Mouse (Mus musculus): ENCODE results near the gene Fig4. TPM values are rescaled to one million over a fixed set of nuclear protein-coding genes. Genes with fewer than 3 reads are reported as not detected.
A peak's percentile ranks its signal among the peaks of the same experiment; 100 is the strongest.

Fig4 gene
- 11.9 TPM for polyA plus RNA-seq (2012; fragmentation: generic; extraction: Trizol)

DNA sequence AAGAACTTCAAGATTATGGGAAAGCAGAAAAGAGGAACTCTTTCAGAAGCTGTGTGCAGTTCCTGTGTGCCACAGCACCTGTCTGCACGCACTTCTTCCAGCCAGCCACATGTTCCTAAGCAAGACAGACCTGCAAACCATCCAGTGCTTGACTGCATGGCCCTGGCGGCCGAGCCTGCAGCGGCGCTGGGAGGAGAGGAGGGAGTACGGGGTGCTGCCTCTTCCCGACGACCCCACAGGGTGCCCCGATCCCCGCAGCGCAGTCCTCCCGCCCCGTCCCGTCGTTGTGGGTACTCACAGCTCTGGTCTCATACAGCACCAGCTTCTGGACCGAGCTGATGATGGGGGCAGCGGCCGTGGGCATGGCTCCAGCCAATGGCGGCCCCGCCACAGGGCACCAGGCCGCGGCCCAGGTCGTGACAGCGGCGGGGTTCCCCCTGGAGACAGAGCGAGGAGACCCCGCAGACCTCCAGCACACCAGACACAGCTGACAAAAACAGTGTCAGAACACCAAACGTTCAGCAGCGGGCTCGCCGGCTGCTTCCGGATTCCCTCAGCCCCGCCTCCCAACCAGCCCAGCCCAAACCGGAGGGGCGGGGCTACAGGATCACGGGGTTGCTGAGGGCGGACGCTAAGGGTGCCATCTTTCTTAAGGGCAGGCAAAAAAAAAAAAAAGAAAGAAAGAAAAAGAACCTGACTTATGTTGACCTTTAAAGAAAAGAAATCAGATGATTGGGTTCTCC is at the start of gene Fig4:
Gene Fig4, minus strand, starts transcription at position 572 of the 743 bp plus-strand sequence.
- Histone ChIP-seq H3K4me2 (ENCODE audit: low read depth) (peak within 1 kb of the TSS; percentile 100), H3K36me3 (ENCODE audit: control insufficient read depth, insufficient read depth) (no peaks in the 10 kb centered on the region), H3K4me3 (peak within 1 kb of the TSS; percentile 33), H3K79me2 (ENCODE audit: control insufficient read depth, insufficient read depth) (no peaks in the 10 kb centered on the region), H3ac (ENCODE audit: control insufficient read depth, insufficient read length) (peak within 1 kb of the TSS; percentile 50), H3K27me3 (ENCODE audit: control insufficient read depth, insufficient read depth, insufficient read length) (no peaks in the 10 kb centered on the region)
- no peak for TF ChIP-seq E2F4 (IDR thresholded peaks at IDR 0.05; ENCODE audit: insufficient read depth)
- peak; percentile 96 for TF ChIP-seq USF1 (IDR thresholded peaks at IDR 0.05; ENCODE audit: low read depth)
- peak; percentile 76 for TF ChIP-seq POLR2AphosphoS2 (IDR thresholded peaks at IDR 0.05; ENCODE audit: insufficient read length, low read depth)
- peak; percentile 80 for TF ChIP-seq POLR2A (IDR thresholded peaks at IDR 0.05; ENCODE audit: insufficient read length, low read depth)
- TF ChIP-seq TCF3 (IDR thresholded peaks at IDR 0.05; ENCODE audit: insufficient read length, low read depth): no peak
- peak; percentile 25 for TF ChIP-seq SRF (IDR thresholded peaks at IDR 0.05; ENCODE audit: control insufficient read depth, insufficient read length, low read depth)

DNA sequence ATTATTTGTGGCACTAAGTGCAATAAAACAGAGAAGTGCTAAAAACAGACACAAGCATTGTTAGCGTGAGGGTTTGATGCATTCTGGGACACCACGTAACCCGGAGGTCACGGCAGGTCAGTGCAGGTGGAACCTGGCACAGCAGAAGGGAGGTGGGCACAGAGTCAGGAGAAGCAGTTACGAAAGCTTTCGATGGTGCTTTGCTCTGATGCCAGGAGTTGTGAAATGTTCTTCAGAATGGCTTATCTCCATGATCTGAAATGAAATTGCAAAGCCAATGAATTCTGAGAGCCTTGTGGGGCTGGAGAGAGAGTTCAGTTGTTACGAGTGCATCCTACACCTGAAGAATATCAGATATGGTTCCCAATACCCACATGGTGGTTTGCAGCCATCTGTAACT is 38.3 kb upstream of the Fig4 start:
- no peaks in the 10 kb centered on the region for H3K36me3 ChIP-seq (ENCODE audit: control insufficient read depth, insufficient read depth)
- no peak for TF ChIP-seq USF1 (IDR thresholded peaks at IDR 0.05; ENCODE audit: low read depth)
- TF ChIP-seq POLR2AphosphoS2 (IDR thresholded peaks at IDR 0.05; ENCODE audit: insufficient read length, low read depth): no peak
- TF ChIP-seq MAX (IDR thresholded peaks at IDR 0.05; ENCODE audit: low read depth): no peak
- TF ChIP-seq TCF12 (IDR thresholded peaks at IDR 0.05; ENCODE audit: insufficient read depth, poor library complexity, severe bottlenecking): no peak
- no peak for TF ChIP-seq POLR2A (IDR thresholded peaks at IDR 0.05; ENCODE audit: insufficient read length, low read depth)
- TF ChIP-seq SRF (IDR thresholded peaks at IDR 0.05; ENCODE audit: control insufficient read depth, insufficient read length, low read depth): no peak
- no peak for TF ChIP-seq CEBPB (IDR thresholded peaks at IDR 0.05; ENCODE audit: insufficient read depth, poor library complexity, severe bottlenecking)

DNA sequence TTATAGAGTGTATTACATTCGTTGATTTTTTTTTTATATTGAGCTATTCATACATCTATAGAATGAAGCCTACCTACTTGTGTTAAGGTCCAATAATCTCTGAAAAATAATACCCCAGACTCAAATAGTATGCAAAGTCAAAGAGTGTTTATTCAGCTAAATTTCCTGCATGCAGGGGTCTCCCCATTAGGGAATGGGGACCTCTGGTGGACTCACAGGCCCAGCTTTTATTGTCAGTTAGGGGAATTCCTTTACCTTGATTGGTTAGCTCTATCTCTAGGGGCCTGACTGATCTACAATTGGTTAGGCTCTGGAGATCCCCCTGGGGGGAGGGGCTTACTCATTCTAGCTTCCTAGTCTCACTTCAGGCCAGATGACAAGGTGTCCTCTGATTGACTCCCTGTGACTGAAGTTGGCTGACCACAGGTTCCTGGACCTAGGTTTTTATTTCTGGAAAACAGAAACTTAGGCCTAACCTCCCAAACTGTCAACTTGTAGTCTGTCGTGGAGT is 29.5 kb upstream of the Fig4 start:
- H3K4me2 ChIP-seq (ENCODE audit: low read depth): no peak overlapping the region
- no peak for TF ChIP-seq REST (IDR thresholded peaks at IDR 0.05; ENCODE audit: insufficient read depth, insufficient read length)
- no peak for TF ChIP-seq TCF3 (IDR thresholded peaks at IDR 0.05; ENCODE audit: insufficient read length, low read depth)
- TF ChIP-seq CEBPB (IDR thresholded peaks at IDR 0.05; ENCODE audit: insufficient read depth, poor library complexity, severe bottlenecking): no peak
- TF ChIP-seq MYOG (IDR thresholded peaks at IDR 0.05; ENCODE audit: control insufficient read depth in 1 of 3, insufficient read depth in 1 of 3, insufficient read length in 2 of 3, low read depth in 2 of 3): no peak
- TF ChIP-seq MAX (IDR thresholded peaks at IDR 0.05; ENCODE audit: low read depth): no peak
- TF ChIP-seq E2F4 (IDR thresholded peaks at IDR 0.05; ENCODE audit: insufficient read depth): no peak
- no peak for TF ChIP-seq SRF (IDR thresholded peaks at IDR 0.05; ENCODE audit: control insufficient read depth, insufficient read length, low read depth)

More for the DNA sequence above, 38.3 kb upstream of the Fig4 start:
- H3K27me3 ChIP-seq (ENCODE audit: control insufficient read depth, insufficient read depth, insufficient read length): no peaks in the 10 kb centered on the region
- no peaks in the 10 kb centered on the region for H3K79me2 ChIP-seq (ENCODE audit: control insufficient read depth, insufficient read depth)
- no peak overlapping the region for H3K4me3 ChIP-seq
- H3K4me2 ChIP-seq (ENCODE audit: low read depth): no peak overlapping the region
- H3ac ChIP-seq (ENCODE audit: control insufficient read depth, insufficient read length): no peak overlapping the region

DNA sequence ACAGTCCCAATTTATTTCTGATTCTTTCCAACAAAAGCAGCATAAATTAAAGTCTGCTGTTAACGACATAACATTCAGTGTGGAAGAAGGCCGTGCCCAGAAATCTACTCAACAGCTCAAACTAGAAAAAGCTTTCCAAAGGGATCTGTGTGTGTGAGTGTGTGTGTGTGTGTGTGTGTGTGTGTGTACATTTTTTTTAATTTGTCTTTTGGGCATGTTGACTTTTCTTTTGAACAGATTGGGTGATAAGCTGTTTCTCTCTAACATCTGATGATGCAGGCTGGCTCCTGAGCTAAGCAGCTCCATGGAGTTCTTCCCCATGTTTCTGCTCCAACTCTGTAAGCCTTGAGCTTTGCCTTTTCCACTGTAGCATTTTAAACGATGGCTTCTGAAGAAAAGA is 12.8 kb upstream of the Fig4 start:
- Histone ChIP-seq H3K4me3 (no peak overlapping the region), H3ac (ENCODE audit: control insufficient read depth, insufficient read length) (no peak overlapping the region), H3K79me2 (ENCODE audit: control insufficient read depth, insufficient read depth) (no peaks in the 10 kb centered on the region), H3K36me3 (ENCODE audit: control insufficient read depth, insufficient read depth) (no peaks in the 10 kb centered on the region), H3K27me3 (ENCODE audit: control insufficient read depth, insufficient read depth, insufficient read length) (no peaks in the 10 kb centered on the region), H3K4me2 (ENCODE audit: low read depth) (no peak overlapping the region)
- TF ChIP-seq TCF12 (IDR thresholded peaks at IDR 0.05; ENCODE audit: insufficient read depth, poor library complexity, severe bottlenecking) (no peak), USF1 (IDR thresholded peaks at IDR 0.05; ENCODE audit: low read depth) (no peak)

More for the DNA sequence above, 29.5 kb upstream of the Fig4 start:
- Histone ChIP-seq H3K4me3 (no peak overlapping the region), H3K36me3 (ENCODE audit: control insufficient read depth, insufficient read depth) (no peaks in the 10 kb centered on the region), H3ac (ENCODE audit: control insufficient read depth, insufficient read length) (no peak overlapping the region), H3K79me2 (ENCODE audit: control insufficient read depth, insufficient read depth) (no peaks in the 10 kb centered on the region), H3K27me3 (ENCODE audit: control insufficient read depth, insufficient read depth, insufficient read length) (no peaks in the 10 kb centered on the region)

DNA sequence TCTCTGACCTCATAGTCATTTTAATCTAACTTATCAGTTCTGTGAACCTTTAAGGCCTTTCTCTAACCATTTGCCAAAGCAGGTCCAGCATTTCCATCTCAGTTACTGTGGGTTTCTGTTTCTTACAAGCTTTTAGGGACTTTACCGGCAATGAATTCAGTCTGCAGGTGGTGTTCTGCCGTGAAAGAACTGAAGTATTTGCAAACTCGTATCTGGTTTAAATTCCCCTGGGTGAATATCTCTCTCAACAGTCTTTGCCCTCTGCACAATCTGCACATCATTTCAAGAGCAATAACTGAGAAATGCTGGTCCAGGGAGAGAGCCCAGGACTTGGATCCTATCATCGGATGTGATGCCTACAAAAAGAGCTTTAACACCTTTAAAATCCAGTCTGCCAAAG is 5.1 kb upstream of the Fig4 start:
- H3K36me3 ChIP-seq (ENCODE audit: control insufficient read depth, insufficient read depth): no peaks in the 10 kb centered on the region
- H3K4me3 ChIP-seq: no peak overlapping the region
- H3K27me3 ChIP-seq (ENCODE audit: control insufficient read depth, insufficient read depth, insufficient read length): no peaks in the 10 kb centered on the region
- H3K79me2 ChIP-seq (ENCODE audit: control insufficient read depth, insufficient read depth): no peaks in the 10 kb centered on the region
- TF ChIP-seq CEBPB (IDR thresholded peaks at IDR 0.05; ENCODE audit: insufficient read depth, poor library complexity, severe bottlenecking): no peak
- no peak for TF ChIP-seq MAX (IDR thresholded peaks at IDR 0.05; ENCODE audit: low read depth)
- TF ChIP-seq MYOG (IDR thresholded peaks at IDR 0.05; ENCODE audit: control insufficient read depth in 1 of 3, insufficient read depth in 1 of 3, insufficient read length in 2 of 3, low read depth in 2 of 3): no peak
- no peak for TF ChIP-seq TCF12 (IDR thresholded peaks at IDR 0.05; ENCODE audit: insufficient read depth, poor library complexity, severe bottlenecking)
- no peak for TF ChIP-seq POLR2A (IDR thresholded peaks at IDR 0.05; ENCODE audit: insufficient read length, low read depth)
- no peak for TF ChIP-seq MYOD1 (IDR thresholded peaks at IDR 0.05; ENCODE audit: control insufficient read depth in 1 of 3, insufficient read length in 2 of 3, low read depth in 2 of 3)
- no peak for TF ChIP-seq POLR2AphosphoS2 (IDR thresholded peaks at IDR 0.05; ENCODE audit: insufficient read length, low read depth)
- TF ChIP-seq TCF3 (IDR thresholded peaks at IDR 0.05; ENCODE audit: insufficient read length, low read depth): no peak
- no peak for TF ChIP-seq SRF (IDR thresholded peaks at IDR 0.05; ENCODE audit: control insufficient read depth, insufficient read length, low read depth)
- no peak for TF ChIP-seq REST (IDR thresholded peaks at IDR 0.05; ENCODE audit: insufficient read depth, insufficient read length)
- TF ChIP-seq E2F4 (IDR thresholded peaks at IDR 0.05; ENCODE audit: insufficient read depth): no peak
- no peak for TF ChIP-seq USF1 (IDR thresholded peaks at IDR 0.05; ENCODE audit: low read depth)
- no peak overlapping the region for H3ac ChIP-seq (ENCODE audit: control insufficient read depth, insufficient read length)
- H3K4me2 ChIP-seq (ENCODE audit: low read depth): no peak overlapping the region

Data from myocyte (in vitro differentiated cells).